Mouse (Mus musculus): ENCODE measurements around the gene Abcb5. TPM values are rescaled to one million over a fixed set of nuclear protein-coding genes. Genes with fewer than 3 reads are reported as not detected.

Gene Abcb5
- polyA plus RNA-seq, 1 experiment from 2014 or later: not detected

- WGBS: 4% methylated on average over 7 of the region's 7 CpGs
- no peak overlapping the region for H3K4me3 ChIP-seq (ENCODE audit: low read depth, low read length)
- no peak overlapping the region for H3K4me2 ChIP-seq (replicated peaks; ENCODE audit: low read depth, low read length)
- H3K27ac ChIP-seq (ENCODE audit: low read length): no peak overlapping the region
- H3K9me3 ChIP-seq (ENCODE audit: low read length): no peaks in the 10 kb centered on the region
- H3K36me3 ChIP-seq (ENCODE audit: insufficient read depth, low read length): no peaks in the 10 kb centered on the region
- no peak for DNase-seq (ENCODE audit: low spot score)
- no peak for TF ChIP-seq CTCF (IDR thresholded peaks at IDR 0.05)
- no peak for TF ChIP-seq EP300 (IDR thresholded peaks at IDR 0.05)
- H3K27me3 ChIP-seq (replicated peaks; ENCODE audit: insufficient read depth, low read length): peaks cover 40% of the 10 kb centered on the region
- H3K4me1 ChIP-seq (ENCODE audit: insufficient read depth, low read depth, low read length): no peaks in the 10 kb centered on the region
- no peak for ATAC-seq
- no peak overlapping the region for H3K9ac ChIP-seq (replicated peaks; ENCODE audit: low read depth)
Measured at GRCm38 (mm10) chr12:118856151-118856550, 110.1 kb downstream of the Abcb5 start.

- H3K27ac ChIP-seq (ENCODE audit: low read length): no peak overlapping the region
- H3K36me3 ChIP-seq (ENCODE audit: insufficient read depth, low read length): no peaks in the 10 kb centered on the region
- 2% methylated on average over 34 of the region's 34 CpGs for WGBS
- no peaks in the 10 kb centered on the region for H3K4me1 ChIP-seq (ENCODE audit: insufficient read depth, low read depth, low read length)
- H3K9ac ChIP-seq (replicated peaks; ENCODE audit: low read depth): no peak overlapping the region
- ATAC-seq (peak; percentile 98), DNase-seq (ENCODE audit: low spot score) (peak; percentile 83)
- H3K9me3 ChIP-seq (ENCODE audit: low read length): no peaks in the 10 kb centered on the region
- H3K4me3 ChIP-seq (ENCODE audit: low read depth, low read length): peak overlapping the region; percentile 29
- TF ChIP-seq CTCF (IDR thresholded peaks at IDR 0.05) (peak; percentile 96), EP300 (IDR thresholded peaks at IDR 0.05) (no peak)
- H3K4me2 ChIP-seq (replicated peaks; ENCODE audit: low read depth, low read length): peak overlapping the region; percentile 56
- H3K27me3 ChIP-seq (replicated peaks; ENCODE audit: insufficient read depth, low read length): peaks cover 45% of the 10 kb centered on the region
Measured at GRCm38 (mm10) chr12:118854831-118855453, 111.3 kb downstream of the Abcb5 start.

- H3K4me3 ChIP-seq (ENCODE audit: low read depth, low read length): 0 out of 2 replicates have a peak overlapping the region, but pooled peaks have one; percentile 29
Measured at GRCm38 (mm10) chr12:118854401-118854800, 111.8 kb downstream of the Abcb5 start.

GRCm38 (mm10) chr12:118853331-118853730, 112.9 kb downstream of the Abcb5 start:
- no peak for DNase-seq (ENCODE audit: low spot score)

More at GRCm38 (mm10) chr12:118854401-118854800, 111.8 kb downstream of the Abcb5 start:
- DNase-seq (ENCODE audit: low spot score) (no peak), ATAC-seq (no peak)
- Histone ChIP-seq H3K27ac (ENCODE audit: low read length) (no peak overlapping the region), H3K27me3 (replicated peaks; ENCODE audit: insufficient read depth, low read length) (peaks cover 50% of the 10 kb centered on the region), H3K36me3 (ENCODE audit: insufficient read depth, low read length) (no peaks in the 10 kb centered on the region), H3K9ac (replicated peaks; ENCODE audit: low read depth) (no peak overlapping the region), H3K4me1 (ENCODE audit: insufficient read depth, low read depth, low read length) (no peaks in the 10 kb centered on the region), H3K4me2 (replicated peaks; ENCODE audit: low read depth, low read length) (peak overlapping the region; percentile 56; the same call in 1 of the 2 replicates), H3K9me3 (ENCODE audit: low read length) (no peaks in the 10 kb centered on the region)
- 2% methylated on average over 10 of the region's 10 CpGs for WGBS
- TF ChIP-seq CTCF (IDR thresholded peaks at IDR 0.05) (no peak), EP300 (IDR thresholded peaks at IDR 0.05) (no peak)

DNA sequence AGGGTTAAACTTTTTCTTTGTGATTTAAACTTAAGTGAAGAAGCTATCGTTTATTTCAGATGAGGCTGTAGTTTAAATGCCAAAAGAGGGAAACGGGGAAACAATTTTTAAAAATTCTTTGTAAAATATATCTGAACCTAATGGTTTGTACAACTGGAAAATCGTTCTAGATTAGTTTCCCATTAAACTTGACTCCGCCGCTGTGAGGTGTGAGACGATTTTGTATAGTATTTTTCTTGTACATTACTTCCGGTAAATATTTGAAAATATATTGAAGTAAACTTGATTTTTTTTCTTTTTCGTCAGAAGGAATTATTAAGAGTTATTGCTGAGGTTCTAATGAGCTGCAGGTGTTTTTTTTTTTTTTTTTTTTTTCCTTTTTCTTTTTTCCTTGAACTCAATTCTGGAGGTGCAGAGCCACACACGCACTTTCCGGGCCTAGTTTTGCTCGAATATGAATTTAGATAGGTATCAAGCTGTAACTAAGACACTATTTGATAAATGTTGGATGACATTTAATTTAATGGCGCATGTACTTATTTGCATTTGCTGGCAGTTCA, 115.3 kb downstream of the Abcb5 start:
- Histone ChIP-seq H3K4me3 (ENCODE audit: low read depth, low read length) (no peak overlapping the region), H3K9me3 (ENCODE audit: low read length) (no peaks in the 10 kb centered on the region), H3K36me3 (ENCODE audit: insufficient read depth, low read length) (no peaks in the 10 kb centered on the region), H3K27ac (ENCODE audit: low read length) (no peak overlapping the region), H3K4me1 (ENCODE audit: insufficient read depth, low read depth, low read length) (no peaks in the 10 kb centered on the region), H3K9ac (replicated peaks; ENCODE audit: low read depth) (no peak overlapping the region), H3K4me2 (replicated peaks; ENCODE audit: low read depth, low read length) (no peak overlapping the region), H3K27me3 (replicated peaks; ENCODE audit: insufficient read depth, low read length) (peaks cover 80% of the 10 kb centered on the region)
- TF ChIP-seq CTCF (IDR thresholded peaks at IDR 0.05) (no peak), EP300 (IDR thresholded peaks at IDR 0.05) (no peak)
- WGBS: 30% methylated on average over 12 of the region's 12 CpGs
- no peak for ATAC-seq
- DNase-seq (ENCODE audit: low spot score): no peak

More at GRCm38 (mm10) chr12:118853331-118853730, 112.9 kb downstream of the Abcb5 start:
- WGBS: 17% methylated on average over 3 of the region's 3 CpGs
- no peaks in the 10 kb centered on the region for H3K9me3 ChIP-seq (ENCODE audit: low read length)
- H3K36me3 ChIP-seq (ENCODE audit: insufficient read depth, low read length): no peaks in the 10 kb centered on the region
- H3K27ac ChIP-seq (ENCODE audit: low read length): no peak overlapping the region
- no peak for TF ChIP-seq EP300 (IDR thresholded peaks at IDR 0.05)
- no peak for TF ChIP-seq CTCF (IDR thresholded peaks at IDR 0.05)
- no peak for ATAC-seq
- H3K4me2 ChIP-seq (replicated peaks; ENCODE audit: low read depth, low read length): no peak overlapping the region
- H3K4me3 ChIP-seq (ENCODE audit: low read depth, low read length): no peak overlapping the region
- no peaks in the 10 kb centered on the region for H3K4me1 ChIP-seq (ENCODE audit: insufficient read depth, low read depth, low read length)
- peaks cover 61% of the 10 kb centered on the region for H3K27me3 ChIP-seq (replicated peaks; ENCODE audit: insufficient read depth, low read length)
- H3K9ac ChIP-seq (replicated peaks; ENCODE audit: low read depth): no peak overlapping the region

DNA sequence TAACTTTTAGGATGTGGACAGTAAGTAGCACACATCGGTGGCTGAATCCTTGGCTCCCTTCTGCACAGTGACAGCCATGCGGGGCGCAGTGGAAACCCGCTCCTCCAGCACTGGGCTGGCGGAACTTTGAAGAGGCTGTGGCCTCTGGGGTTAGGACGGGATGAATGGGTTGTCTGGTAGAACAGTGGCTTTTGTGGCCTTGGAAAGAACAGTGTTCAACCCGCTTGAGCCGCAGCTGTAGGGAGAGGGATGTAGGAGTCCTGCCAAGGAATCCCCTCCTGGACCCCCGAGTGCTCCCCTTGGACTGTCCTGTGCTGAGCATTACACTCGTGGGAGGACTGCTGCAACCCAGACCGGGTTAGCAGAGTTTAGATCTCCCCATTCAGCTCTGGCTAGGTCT, 116.2 kb downstream of the Abcb5 start:
- WGBS: 2% methylated on average over 11 of the region's 11 CpGs
- no peaks in the 10 kb centered on the region for H3K9me3 ChIP-seq (ENCODE audit: low read length)
- TF ChIP-seq EP300 (IDR thresholded peaks at IDR 0.05): no peak
- no peak for TF ChIP-seq CTCF (IDR thresholded peaks at IDR 0.05)
- no peak overlapping the region for H3K4me2 ChIP-seq (replicated peaks; ENCODE audit: low read depth, low read length)
- no peak overlapping the region for H3K4me3 ChIP-seq (ENCODE audit: low read depth, low read length)
- ATAC-seq (no peak), DNase-seq (ENCODE audit: low spot score) (no peak)
- H3K4me1 ChIP-seq (ENCODE audit: insufficient read depth, low read depth, low read length): no peaks in the 10 kb centered on the region
- no peaks in the 10 kb centered on the region for H3K36me3 ChIP-seq (ENCODE audit: insufficient read depth, low read length)
- peaks cover 80% of the 10 kb centered on the region for H3K27me3 ChIP-seq (replicated peaks; ENCODE audit: insufficient read depth, low read length)
- H3K9ac ChIP-seq (replicated peaks; ENCODE audit: low read depth): no peak overlapping the region
- H3K27ac ChIP-seq (ENCODE audit: low read length): no peak overlapping the region

Measured in lung, postnatal 0 days (tissue).